In the genomic region with DNA sequence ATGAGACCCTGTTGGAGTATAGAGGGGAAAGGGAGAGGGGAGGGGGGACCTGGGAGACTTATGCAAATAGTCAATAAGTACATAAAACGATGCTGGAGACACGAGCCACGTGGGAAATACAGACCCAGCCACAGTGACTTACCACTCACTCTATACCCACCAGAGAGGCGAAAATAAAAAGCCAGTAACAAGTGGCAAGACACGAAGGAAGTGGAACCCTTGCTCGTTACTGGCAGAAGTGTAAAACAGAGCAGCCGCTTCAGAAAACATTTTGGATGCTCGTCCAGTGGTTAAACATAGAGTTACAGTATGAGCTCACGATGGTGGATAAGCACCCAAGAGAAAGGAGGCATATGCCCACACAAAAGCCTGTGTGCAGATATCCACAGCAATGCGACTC, we compare ENCODE assay signal across 28 mouse cellular contexts.
"Had no signal": no experiment of that assay in that cellular context is flagged by ENCODE, and none has a peak within 500 bp of the region (broad histone marks: within the 10 kb centered on the region; RNA-seq: fewer than 3 reads in every experiment).

No protein-coding gene starts in this region.

- ATAC-seq: forebrain, embryonic 13.5 days; forebrain, embryonic 14.5 days; forebrain, embryonic 15.5 days; forebrain, embryonic 16.5 days; forebrain, postnatal 0 days had no signal

- H3K4me1 ChIP-seq: embryonic facial prominence, embryonic 10.5 days; embryonic facial prominence, embryonic 12.5 days; embryonic facial prominence, embryonic 13.5 days; embryonic facial prominence, embryonic 15.5 days; forebrain, embryonic 10.5 days; forebrain, embryonic 12.5 days; forebrain, embryonic 13.5 days; forebrain, embryonic 15.5 days had no signal

- H3K27ac ChIP-seq: embryonic facial prominence, embryonic 10.5 days; embryonic facial prominence, embryonic 12.5 days; embryonic facial prominence, embryonic 13.5 days; embryonic facial prominence, embryonic 15.5 days; forebrain, embryonic 10.5 days; forebrain, embryonic 12.5 days; forebrain, embryonic 13.5 days; forebrain, embryonic 15.5 days; gastrocnemius, adult 2 months; heart, adult 2 months had no signal

- H3K4me3 ChIP-seq: embryonic facial prominence, embryonic 10.5 days; embryonic facial prominence, embryonic 12.5 days; embryonic facial prominence, embryonic 13.5 days; embryonic facial prominence, embryonic 15.5 days; erythroblast, embryonic 14.5 days; forebrain, embryonic 10.5 days; forebrain, embryonic 12.5 days; forebrain, embryonic 13.5 days; forebrain, embryonic 15.5 days; gastrocnemius, adult 2 months; heart, adult 2 months had no signal

- H3K4me2 ChIP-seq: embryonic facial prominence, embryonic 12.5 days; embryonic facial prominence, embryonic 13.5 days; embryonic facial prominence, embryonic 15.5 days; forebrain, embryonic 12.5 days; forebrain, embryonic 13.5 days; forebrain, embryonic 15.5 days had no signal

- H3K9ac ChIP-seq: embryonic facial prominence, embryonic 12.5 days; embryonic facial prominence, embryonic 13.5 days; embryonic facial prominence, embryonic 15.5 days; forebrain, embryonic 12.5 days; forebrain, embryonic 13.5 days; forebrain, embryonic 15.5 days; forebrain, postnatal 0 days had no signal

- H3K9me3 ChIP-seq: embryonic facial prominence, embryonic 10.5 days; embryonic facial prominence, embryonic 12.5 days; embryonic facial prominence, embryonic 13.5 days; embryonic facial prominence, embryonic 15.5 days; forebrain, embryonic 10.5 days; forebrain, embryonic 12.5 days; forebrain, embryonic 13.5 days; forebrain, embryonic 15.5 days had no signal

- H3K36me3 ChIP-seq: embryonic facial prominence, embryonic 10.5 days; embryonic facial prominence, embryonic 12.5 days; embryonic facial prominence, embryonic 13.5 days; embryonic facial prominence, embryonic 15.5 days; forebrain, embryonic 10.5 days; forebrain, embryonic 12.5 days; forebrain, embryonic 15.5 days had no signal

- H3K27me3 ChIP-seq: embryonic facial prominence, embryonic 12.5 days; embryonic facial prominence, embryonic 13.5 days; embryonic facial prominence, embryonic 15.5 days; forebrain, embryonic 13.5 days; forebrain, embryonic 15.5 days had no signal

- DNase-seq: cerebellum, adult 2 months; cerebellum, adult 8-10 months; cerebellum, adult 9-10 months; cerebellum, adult 9-11 months; cerebellum, postnatal 10 days; cerebellum, postnatal 14 days; cerebellum, postnatal 25 days; cerebellum, postnatal 36 days; embryo, embryonic 11 days; forebrain, postnatal 0 days; gastrocnemius, adult 2 months; gastrocnemius, postnatal 10 days; gastrocnemius, postnatal 14 days; gastrocnemius, postnatal 25 days; gastrocnemius, postnatal 36 days; heart, adult 18-20 months; heart, adult 2 months had no signal
